Mouse (Mus musculus) heart, embryonic 15.5 days (tissue): Measurements from ENCODE around the gene Bend3. TPM values are rescaled to one million over a fixed set of nuclear protein-coding genes. Genes with fewer than 3 reads are reported as not detected.

ENCODE experiments used
- ATAC-seq: fragments of 200-750 bp; cut with Nextera tagmentation; replicated peaks from 2 replicates; pipeline ENCODE4 v1.8.0; 2017; ENCODE audit warnings: low read depth, moderate TSS enrichment; ENCODE audit not compliant: insufficient number of reproducible peaks, insufficient read depth, low FRiP score
- H3K27ac ChIP-seq: fragments of 300-500 bp; sonication (generic); 2 replicates; pipeline ENCODE4 v1.5.1; 2015; ENCODE audit warnings: mild to moderate bottlenecking, inconsistent platforms
- H3K27me3 ChIP-seq: fragments of 300-500 bp; sonication (generic); 2 replicates; pipeline ENCODE4 v1.6.1; 2015; ENCODE audit warnings: inconsistent platforms
- H3K36me3 ChIP-seq: fragments of 300-500 bp; sonication (generic); 2 replicates; pipeline ENCODE4 v1.6.1; 2015; ENCODE audit warnings: mild to moderate bottlenecking, inconsistent platforms
- H3K4me1 ChIP-seq: fragments of 300-500 bp; sonication (generic); replicated peaks from 2 replicates; pipeline ENCODE4 v1.6.1; 2015; ENCODE audit warnings: inconsistent platforms
- H3K4me2 ChIP-seq: fragments of 300-500 bp; sonication (generic); 2 replicates; pipeline ENCODE4 v1.6.1; 2015; ENCODE audit warnings: inconsistent platforms, mild to moderate bottlenecking, moderate library complexity
- H3K4me3 ChIP-seq: fragments of 300-500 bp; sonication (generic); 2 replicates; pipeline ENCODE4 v1.5.1; 2015; ENCODE audit warnings: mild to moderate bottlenecking, inconsistent platforms
- H3K9ac ChIP-seq: fragments of 300-500 bp; sonication (generic); 2 replicates; pipeline ENCODE4 v1.6.1; 2015; ENCODE audit warnings: mild to moderate bottlenecking, inconsistent platforms
- H3K9me3 ChIP-seq: fragments of 300-500 bp; sonication (generic); replicated peaks from 2 replicates; pipeline ENCODE4 v1.6.1; 2016; ENCODE audit warnings: inconsistent platforms
- WGBS: fragments of 180-500 bp; shearing (Covaris S2); methylation state at CpG from one replicate; pipeline ENCODE4 v1.1.7; 2015; ENCODE audit warnings: mixed read lengths; 5-methylcytosine and 5-hydroxymethylcytosine counted together
- polyA plus RNA-seq: library from polyadenylated mRNA; unstranded; fragments of >200 nt; fragmentation: Nextera tagmentation; extraction: Ambion mirVana; gene quantifications from 2 replicates; pipeline ENCODE4 v1.2.1, GENCODE M21; 2015

The Bend3 gene
- polyA plus RNA-seq, 1 experiment from 2014 or later, result 2.5 TPM

- Histone ChIP-seq H3K4me2 (peak overlapping the region; percentile 14), H3K27ac (peak overlapping the region; percentile 65)
Observed at GRCm38 (mm10) chr10:43454671-43455070, 24.0 kb upstream of the Bend3 start.

GRCm38 (mm10) chr10:43462821-43463220 is 15.8 kb upstream of the Bend3 start:
- Histone ChIP-seq H3K27ac (no peak overlapping the region), H3K27me3 (no peaks in the 10 kb centered on the region), H3K9me3 (no peaks in the 10 kb centered on the region), H3K4me1 (no peaks in the 10 kb centered on the region), H3K4me3 (no peak overlapping the region), H3K36me3 (no peaks in the 10 kb centered on the region), H3K4me2 (no peak overlapping the region), H3K9ac (no peak overlapping the region)
- no peak for ATAC-seq
- 78% methylated on average over 5 of the region's 5 CpGs for WGBS

More at GRCm38 (mm10) chr10:43454671-43455070, 24.0 kb upstream of the Bend3 start:
- peaks cover 16% of the 10 kb centered on the region for H3K4me1 ChIP-seq
- WGBS, result 46% methylated on average over 3 of the region's 3 CpGs
- H3K27me3 ChIP-seq, result no peaks in the 10 kb centered on the region
- H3K9ac ChIP-seq, result no peak overlapping the region
- no peaks in the 10 kb centered on the region for H3K9me3 ChIP-seq
- peak; percentile 74; the same call in 1 of the 2 replicates for ATAC-seq
- H3K4me3 ChIP-seq, result no peak overlapping the region
- H3K36me3 ChIP-seq, result no peaks in the 10 kb centered on the region

- H3K4me3 ChIP-seq, result no peak overlapping the region
- no peaks in the 10 kb centered on the region for H3K27me3 ChIP-seq
- no peak overlapping the region for H3K9ac ChIP-seq
- no peaks in the 10 kb centered on the region for H3K4me1 ChIP-seq
- H3K27ac ChIP-seq, result no peak overlapping the region
- no peak for ATAC-seq
- WGBS, result 69% methylated on average over 3 of the region's 3 CpGs
- no peaks in the 10 kb centered on the region for H3K36me3 ChIP-seq
- H3K4me2 ChIP-seq, result no peak overlapping the region
- H3K9me3 ChIP-seq, result no peaks in the 10 kb centered on the region
Observed at GRCm38 (mm10) chr10:43463227-43463626, 15.4 kb upstream of the Bend3 start.

GRCm38 (mm10) chr10:43466223-43466622 is 12.4 kb upstream of the Bend3 start:
- H3K4me3 ChIP-seq, result no peak overlapping the region
- no peak for ATAC-seq
- no peaks in the 10 kb centered on the region for H3K4me1 ChIP-seq
- no peak overlapping the region for H3K4me2 ChIP-seq
- no peak overlapping the region for H3K27ac ChIP-seq
- H3K9ac ChIP-seq, result no peak overlapping the region
- 82% methylated on average over 2 of the region's 2 CpGs for WGBS
- no peaks in the 10 kb centered on the region for H3K27me3 ChIP-seq
- no peaks in the 10 kb centered on the region for H3K9me3 ChIP-seq
- H3K36me3 ChIP-seq, result no peaks in the 10 kb centered on the region

GRCm38 (mm10) chr10:43467659-43468058 is 11.0 kb upstream of the Bend3 start:
- peak overlapping the region; percentile 5; the same call in 1 of the 2 replicates for H3K4me3 ChIP-seq

GRCm38 (mm10) chr10:43468293-43468692 is 10.3 kb upstream of the Bend3 start:
- no peak overlapping the region for H3K4me2 ChIP-seq
- no peak overlapping the region for H3K4me3 ChIP-seq
- no peaks in the 10 kb centered on the region for H3K36me3 ChIP-seq
- 88% methylated on average over 6 of the region's 6 CpGs for WGBS
- no peak for ATAC-seq
- H3K9ac ChIP-seq, result no peak overlapping the region
- H3K27me3 ChIP-seq, result no peaks in the 10 kb centered on the region
- no peaks in the 10 kb centered on the region for H3K4me1 ChIP-seq
- no peaks in the 10 kb centered on the region for H3K9me3 ChIP-seq
- H3K27ac ChIP-seq, result no peak overlapping the region

More at GRCm38 (mm10) chr10:43467659-43468058, 11.0 kb upstream of the Bend3 start:
- no peaks in the 10 kb centered on the region for H3K9me3 ChIP-seq
- no peaks in the 10 kb centered on the region for H3K27me3 ChIP-seq
- H3K27ac ChIP-seq, result no peak overlapping the region
- H3K4me1 ChIP-seq, result no peaks in the 10 kb centered on the region
- H3K4me2 ChIP-seq, result peak overlapping the region; percentile 35
- ATAC-seq, result no peak; the same call in 1 of the 2 replicates
- no peaks in the 10 kb centered on the region for H3K36me3 ChIP-seq
- 26% methylated on average over 13 of the region's 13 CpGs for WGBS
- no peak overlapping the region for H3K9ac ChIP-seq

- H3K4me2 ChIP-seq, result no peak overlapping the region
- ATAC-seq, result no peak
- no peaks in the 10 kb centered on the region for H3K9me3 ChIP-seq
- H3K4me1 ChIP-seq, result peaks cover 14% of the 10 kb centered on the region
- H3K4me3 ChIP-seq, result no peak overlapping the region
- H3K36me3 ChIP-seq, result no peaks in the 10 kb centered on the region
- no peaks in the 10 kb centered on the region for H3K27me3 ChIP-seq
- no peak overlapping the region for H3K27ac ChIP-seq
- H3K9ac ChIP-seq, result no peak overlapping the region
- 42% methylated on average over 4 of the region's 4 CpGs for WGBS
Observed at GRCm38 (mm10) chr10:43475376-43475775, 3.3 kb upstream of the Bend3 start.

GRCm38 (mm10) chr10:43477459-43477858 is 1.2 kb upstream of the Bend3 start:
- H3K9ac ChIP-seq, result peak overlapping the region; percentile 97
- WGBS, result 13% methylated on average over 9 of the region's 9 CpGs
- peaks cover 31% of the 10 kb centered on the region for H3K4me1 ChIP-seq
- H3K27me3 ChIP-seq, result no peaks in the 10 kb centered on the region
- ATAC-seq, result no peak
- H3K4me2 ChIP-seq, result peak overlapping the region; percentile 99
- H3K4me3 ChIP-seq, result peak overlapping the region; percentile 90
- peak overlapping the region; percentile 98 for H3K27ac ChIP-seq
- no peaks in the 10 kb centered on the region for H3K9me3 ChIP-seq
- H3K36me3 ChIP-seq, result no peaks in the 10 kb centered on the region

- H3K36me3 ChIP-seq, result no peaks in the 10 kb centered on the region
- no peak; the same call in 1 of the 2 replicates for ATAC-seq
- peak overlapping the region; percentile 97 for H3K9ac ChIP-seq
- no peaks in the 10 kb centered on the region for H3K9me3 ChIP-seq
- H3K4me2 ChIP-seq, result peak overlapping the region; percentile 99
- H3K27ac ChIP-seq, result peak overlapping the region; percentile 98
- peak overlapping the region; percentile 90 for H3K4me3 ChIP-seq
- H3K27me3 ChIP-seq, result no peaks in the 10 kb centered on the region
- H3K4me1 ChIP-seq, result peaks cover 36% of the 10 kb centered on the region
- WGBS, result under 1% methylated on average over 42 of the region's 42 CpGs
Observed at GRCm38 (mm10) chr10:43477865-43478681, 558 bp upstream of the Bend3 start.

GRCm38 (mm10) chr10:43479436-43480157 is 966 bp downstream of the Bend3 start:
- H3K27ac ChIP-seq, result peak overlapping the region; percentile 98
- peak overlapping the region; percentile 90 for H3K4me3 ChIP-seq
- peak overlapping the region; percentile 97 for H3K9ac ChIP-seq
- peak; percentile 83 for ATAC-seq
- 0% methylated on average over 73 of the region's 103 CpGs for WGBS
- no peaks in the 10 kb centered on the region for H3K27me3 ChIP-seq
- no peaks in the 10 kb centered on the region for H3K9me3 ChIP-seq
- H3K4me2 ChIP-seq, result peak overlapping the region; percentile 99
- no peaks in the 10 kb centered on the region for H3K36me3 ChIP-seq
- peaks cover 49% of the 10 kb centered on the region for H3K4me1 ChIP-seq

- ATAC-seq, result no peak
- WGBS, result 14% methylated on average over 13 of the region's 13 CpGs
- H3K4me2 ChIP-seq, result peak overlapping the region; percentile 99
- H3K27ac ChIP-seq, result peak overlapping the region; percentile 98
- no peaks in the 10 kb centered on the region for H3K27me3 ChIP-seq
- peaks cover 49% of the 10 kb centered on the region for H3K4me1 ChIP-seq
- H3K9ac ChIP-seq, result peak overlapping the region; percentile 97
- no peaks in the 10 kb centered on the region for H3K9me3 ChIP-seq
- H3K4me3 ChIP-seq, result peak overlapping the region; percentile 90
- no peaks in the 10 kb centered on the region for H3K36me3 ChIP-seq
Observed at GRCm38 (mm10) chr10:43480227-43480849, 1.7 kb downstream of the Bend3 start.
